Mouse (Mus musculus) neutrophil, adult 65 days (primary cell): ENCODE results near the gene Rwdd1. TPM values are rescaled to one million over a fixed set of nuclear protein-coding genes. Genes with fewer than 3 reads are reported as not detected.

Experiments
- total RNA-seq: library from RNA; stranded (reverse); gene quantifications from 2 replicates; pipeline ENCODE4 v1.2.4, GENCODE M21; 2023

Gene Rwdd1
- total RNA-seq, result 24.7 and 39.4 TPM in 2 replicates

GRCm38 (mm10) chr10:34019302-34020075 is at the start of gene Rwdd1:
Gene Rwdd1, minus strand, starts transcription at chr10:34019624.

GRCm38 (mm10) chr10:34044210-34044609 is 24.8 kb upstream of the Rwdd1 start, which contains the start of gene Calhm4:
Gene Calhm4, minus strand, starts transcription at chr10:34044310.

GRCm38 (mm10) chr10:34037401-34037800 is 18.0 kb upstream of the Rwdd1 start, which contains the start of gene Trappc3l:
Gene Trappc3l, plus strand, starts transcription at chr10:34037597.

GRCm38 (mm10) chr10:33950803-33951583 is 68.4 kb downstream of the Rwdd1 start, which contains the start of gene Zup1:
Gene Zup1, minus strand, starts transcription at chr10:33951269.

Other genes starting within 250 kb of the Rwdd1 start
- gene Sult3a2, start 232.9 kb downstream of the Rwdd1 start, total RNA-seq, result not detected in 2 replicates
- gene Sult3a1, start 161.9 kb downstream of the Rwdd1 start, total RNA-seq, result not detected in 2 replicates
- gene Rsph4a, start 114.5 kb downstream of the Rwdd1 start, total RNA-seq, result not detected in 2 replicates
- 46.6 and 62.5 TPM in 2 replicates for gene Zup1, start 68.4 kb downstream of the Rwdd1 start, total RNA-seq
- gene Trappc3l, start 18.0 kb upstream of the Rwdd1 start, total RNA-seq, result not detected in 2 replicates
- not detected in 2 replicates for gene Calhm4, start 24.7 kb upstream of the Rwdd1 start, total RNA-seq
- gene Calhm5, start 76.9 kb upstream of the Rwdd1 start, total RNA-seq, result not detected in 2 replicates
- 1.6 and 2.1 TPM in 2 replicates for gene Calhm6, start 108.4 kb upstream of the Rwdd1 start, total RNA-seq
- 11.3 and 13.2 TPM in 2 replicates for gene Dse, start 188.1 kb upstream of the Rwdd1 start, total RNA-seq